Mouse (Mus musculus) liver, embryonic 11.5 days (tissue): ENCODE data around the gene Krtap5-5. TPM values are rescaled to one million over a fixed set of nuclear protein-coding genes. Genes with fewer than 3 reads are reported as not detected.

Source experiments
- ATAC-seq: fragments of 200-750 bp; cut with Nextera tagmentation; replicated peaks from 2 replicates; pipeline ENCODE4 v1.8.0; 2017; ENCODE audit warnings: moderate number of reproducible peaks, mild to moderate bottlenecking, moderate TSS enrichment, moderate library complexity; ENCODE audit not compliant: low FRiP score
- DNase-seq: peaks from one replicate; pipeline ENCODE4 v3.0.0-alpha.2; 2017; ENCODE audit warnings: low spot score
- H3K27ac ChIP-seq: fragments of 300-500 bp; sonication (generic); 2 replicates; pipeline ENCODE4 v1.5.1; 2014; ENCODE audit warnings: mild to moderate bottlenecking, low read depth, low read length, control low read depth
- H3K27me3 ChIP-seq: fragments of 300-500 bp; sonication (generic); replicated peaks from 2 replicates; pipeline ENCODE4 v1.6.1; 2014; ENCODE audit warnings: low read length, mixed read lengths; ENCODE audit not compliant: control insufficient read depth, insufficient read depth
- H3K36me3 ChIP-seq: fragments of 300-500 bp; sonication (generic); 2 replicates; pipeline ENCODE4 v1.6.1; 2014; ENCODE audit warnings: mild to moderate bottlenecking, low read length, moderate library complexity, mixed read lengths; ENCODE audit not compliant: control insufficient read depth, insufficient read depth
- H3K4me1 ChIP-seq: fragments of 300-500 bp; sonication (generic); replicated peaks from 2 replicates; pipeline ENCODE4 v1.6.1; 2014; ENCODE audit warnings: low read length, mixed read lengths; ENCODE audit not compliant: control insufficient read depth, insufficient read depth
- H3K4me2 ChIP-seq: fragments of 300-500 bp; sonication (generic); 2 replicates; pipeline ENCODE4 v1.6.1; 2014; ENCODE audit warnings: mild to moderate bottlenecking, control low read depth, moderate library complexity
- H3K4me3 ChIP-seq: fragments of 300-500 bp; sonication (generic); 2 replicates; pipeline ENCODE4 v1.5.1; 2014; ENCODE audit warnings: low read depth, low read length, control low read depth
- H3K9ac ChIP-seq: fragments of 300-500 bp; sonication (generic); 2 replicates; pipeline ENCODE4 v1.6.1; 2014; ENCODE audit warnings: low read depth, low read length, control low read depth
- H3K9me3 ChIP-seq: fragments of 300-500 bp; sonication (generic); 2 replicates; pipeline ENCODE4 v1.6.1; 2016; ENCODE audit warnings: low read length, inconsistent platforms, mixed read lengths; ENCODE audit not compliant: control insufficient read depth
- WGBS: fragments of 180-500 bp; shearing (Covaris S2); extraction: QIAGEN DNeasy Blood & Tissue Kit; methylation state at CpG from one replicate; pipeline ENCODE4 v1.1.7; 2014; 5-methylcytosine and 5-hydroxymethylcytosine counted together
- polyA plus RNA-seq: library from polyadenylated mRNA; unstranded; fragments of >200 nt; fragmentation: Nextera tagmentation; extraction: Ambion mirVana; gene quantifications from 2 replicates; pipeline ENCODE4 v1.2.1, GENCODE M21; 2014

The Krtap5-5 gene
- polyA plus RNA-seq, 1 experiment from 2014 or later = not detected

DNA sequence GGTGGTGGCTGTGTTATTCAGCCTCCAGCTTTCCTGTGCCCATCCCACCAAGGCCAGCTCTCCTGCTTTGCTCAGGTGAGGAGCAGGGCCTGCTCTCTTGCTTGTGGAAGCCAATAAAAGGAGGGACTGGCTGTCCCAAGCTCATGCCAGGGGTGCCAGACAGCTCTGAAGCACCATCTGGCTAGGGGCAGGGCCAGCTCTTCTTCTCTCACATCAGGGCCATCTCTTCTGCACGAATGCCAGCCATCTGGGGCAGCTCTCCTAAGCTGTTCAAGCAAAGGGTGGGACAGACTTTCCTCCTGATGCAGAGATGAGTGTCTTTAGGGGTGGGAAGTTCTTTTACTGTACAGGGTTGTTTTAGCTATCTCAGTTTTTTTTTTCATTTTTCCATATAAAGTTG lies 48.8 kb downstream of the Krtap5-5 start:
- no peaks in the 10 kb centered on the region for H3K9me3 ChIP-seq
- H3K4me3 ChIP-seq = no peak overlapping the region
- DNase-seq (no peak), ATAC-seq (no peak)
- H3K27me3 ChIP-seq = no peaks in the 10 kb centered on the region
- H3K9ac ChIP-seq = no peak overlapping the region
- H3K36me3 ChIP-seq = no peaks in the 10 kb centered on the region
- 32% methylated on average over 1 of the region's 1 CpGs for WGBS
- H3K27ac ChIP-seq = no peak overlapping the region
- no peaks in the 10 kb centered on the region for H3K4me1 ChIP-seq
- no peak overlapping the region for H3K4me2 ChIP-seq

Other genes with a start within 250 kb of the Krtap5-5 start
- 63.1 and 67.1 TPM in 2 replicates for gene Mob2, start 168.9 kb downstream of the Krtap5-5 start, polyA plus RNA-seq
- 2.5 and 2.6 TPM in 2 replicates for gene Dusp8, start 134.1 kb downstream of the Krtap5-5 start, polyA plus RNA-seq
- gene Gm45618, start 109.2 kb downstream of the Krtap5-5 start, polyA plus RNA-seq = not detected in 2 replicates
- not detected in 2 replicates for gene Gm39115, start 93.9 kb downstream of the Krtap5-5 start, polyA plus RNA-seq
- not detected in 2 replicates for gene Gm45337, start 85.4 kb downstream of the Krtap5-5 start, polyA plus RNA-seq
- not detected in 2 replicates for gene Gm29735, start 72.9 kb downstream of the Krtap5-5 start, polyA plus RNA-seq
- not detected in 2 replicates for gene Gm4553, start 64.2 kb downstream of the Krtap5-5 start, polyA plus RNA-seq
- not detected in 2 replicates for gene Krtap5-2, start 54.0 kb downstream of the Krtap5-5 start, polyA plus RNA-seq
- gene Gm10153, start 39.6 kb downstream of the Krtap5-5 start, polyA plus RNA-seq = not detected in 2 replicates
- not detected in 2 replicates for gene Krtap5-3, start 28.6 kb downstream of the Krtap5-5 start, polyA plus RNA-seq
- gene Gm7579, start 18.1 kb downstream of the Krtap5-5 start, polyA plus RNA-seq = not detected in 2 replicates
- gene Gm40460, start 11.1 kb upstream of the Krtap5-5 start, polyA plus RNA-seq = not detected in 2 replicates
- gene Gm2431, start 28.4 kb upstream of the Krtap5-5 start, polyA plus RNA-seq = not detected in 2 replicates
- not detected in 2 replicates for gene Gm4559, start 44.4 kb upstream of the Krtap5-5 start, polyA plus RNA-seq
- gene Krtap5-1, start 67.1 kb upstream of the Krtap5-5 start, polyA plus RNA-seq = not detected in 2 replicates
- gene Krtap5-4, start 73.6 kb upstream of the Krtap5-5 start, polyA plus RNA-seq = not detected in 2 replicates
- gene Ifitm10, start 143.8 kb upstream of the Krtap5-5 start, polyA plus RNA-seq = 1.8 and 2.4 TPM in 2 replicates
- gene Gm49369, start 152.7 kb upstream of the Krtap5-5 start, polyA plus RNA-seq = not detected in 2 replicates
- gene Ctsd, start 158.1 kb upstream of the Krtap5-5 start, polyA plus RNA-seq = 316 and 340 TPM in 2 replicates
- 0.41 and 0.42 TPM in 2 replicates for gene Syt8, start 204.9 kb upstream of the Krtap5-5 start, polyA plus RNA-seq
- 1.9 and 3.7 TPM in 2 replicates for gene Tnni2, start 211.8 kb upstream of the Krtap5-5 start, polyA plus RNA-seq
- gene Lsp1, start 230.8 kb upstream of the Krtap5-5 start, polyA plus RNA-seq = 19.2 and 20.7 TPM in 2 replicates